Mouse (Mus musculus) cerebellum, adult 2 months (tissue): ENCODE results near the gene Vwa8. TPM values are rescaled to one million over a fixed set of nuclear protein-coding genes. Genes with fewer than 3 reads are reported as not detected.

Experiments used
- DNase-seq, 2 experiments: peaks; one replicate each; pipeline ENCODE4 v3.0.0; 2021
- H3K27ac ChIP-seq: fragments of 200-500 bp; 2 replicates; pipeline ENCODE4 v1.5.1; 2012; ENCODE audit warnings: low read length, control low read depth, inconsistent platforms; ENCODE audit not compliant: insufficient read depth
- H3K27me3 ChIP-seq: fragments of 200-500 bp; 2 replicates; pipeline ENCODE4 v1.6.1; 2012; ENCODE audit warnings: inconsistent platforms, mild to moderate bottlenecking, low read length, moderate library complexity; ENCODE audit not compliant: control insufficient read depth, insufficient read depth
- H3K4me1 ChIP-seq: fragments of 200-500 bp; 2 replicates; pipeline ENCODE4 v1.6.1; 2011; ENCODE audit warnings: low read length; ENCODE audit not compliant: control insufficient read depth, insufficient read depth
- H3K4me3 ChIP-seq: fragments of 200-500 bp; replicated peaks from 2 replicates; pipeline ENCODE3; 2011; ENCODE audit warnings: mild to moderate bottlenecking, low read depth, low read length, control low read depth; ENCODE audit not compliant: insufficient read depth
- CTCF ChIP-seq: fragments of 200-500 bp; IDR thresholded peaks from 2 replicates; pipeline ENCODE4 v1.5.1; 2011; ENCODE audit warnings: low read depth, mild to moderate bottlenecking, control low read depth, low read length, moderate library complexity, borderline replicate concordance; ENCODE audit not compliant: insufficient read depth
- POLR2A ChIP-seq: fragments of 200-500 bp; IDR thresholded peaks from 2 replicates; pipeline ENCODE4 v1.6.1; 2011; ENCODE audit warnings: low read length, control low read depth, borderline replicate concordance; ENCODE audit not compliant: insufficient read depth
- WGBS: fragments of 180-500 bp; shearing (Covaris S2); methylation state at CpG from one replicate; pipeline ENCODE4 v1.1.7; 2018; 5-methylcytosine and 5-hydroxymethylcytosine counted together
- polyA plus RNA-seq: library from polyadenylated mRNA; depleted of rRNA; stranded (reverse); fragments of >200 nt; gene quantifications from 2 replicates; pipeline ENCODE4 v1.2.3, GENCODE M21; 2012

Vwa8 gene
- polyA plus RNA-seq, 1 experiment, result 46.7 TPM

DNA sequence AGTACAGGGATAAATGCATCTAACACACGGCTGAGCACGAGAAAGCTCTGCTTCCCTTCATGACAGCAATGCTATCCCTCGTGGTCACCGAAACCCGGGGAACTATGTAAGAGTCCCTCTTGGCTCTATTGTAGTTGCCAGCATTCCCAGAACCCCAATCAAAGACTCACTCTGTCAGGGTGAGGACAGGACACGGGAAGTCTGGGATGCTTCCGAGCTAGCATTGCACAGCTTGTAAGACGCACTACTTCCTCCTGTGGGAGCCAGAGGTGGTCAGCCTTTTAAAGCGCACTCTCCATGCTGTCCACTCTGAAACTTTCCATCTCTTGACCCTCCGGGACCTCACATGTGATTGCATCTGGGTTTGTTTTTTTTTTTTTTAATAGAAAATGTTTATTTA lies 335.2 kb downstream of the Vwa8 start:
- no peak for TF ChIP-seq CTCF
- no peak for TF ChIP-seq POLR2A
- Histone ChIP-seq H3K27ac (no peak overlapping the region), H3K4me1 (peaks cover 9% of the 10 kb centered on the region), H3K4me3 (no peak overlapping the region), H3K27me3 (no peaks in the 10 kb centered on the region)
- DNase-seq, result no peak
- 80% methylated on average over 10 of the region's 10 CpGs for WGBS

DNA sequence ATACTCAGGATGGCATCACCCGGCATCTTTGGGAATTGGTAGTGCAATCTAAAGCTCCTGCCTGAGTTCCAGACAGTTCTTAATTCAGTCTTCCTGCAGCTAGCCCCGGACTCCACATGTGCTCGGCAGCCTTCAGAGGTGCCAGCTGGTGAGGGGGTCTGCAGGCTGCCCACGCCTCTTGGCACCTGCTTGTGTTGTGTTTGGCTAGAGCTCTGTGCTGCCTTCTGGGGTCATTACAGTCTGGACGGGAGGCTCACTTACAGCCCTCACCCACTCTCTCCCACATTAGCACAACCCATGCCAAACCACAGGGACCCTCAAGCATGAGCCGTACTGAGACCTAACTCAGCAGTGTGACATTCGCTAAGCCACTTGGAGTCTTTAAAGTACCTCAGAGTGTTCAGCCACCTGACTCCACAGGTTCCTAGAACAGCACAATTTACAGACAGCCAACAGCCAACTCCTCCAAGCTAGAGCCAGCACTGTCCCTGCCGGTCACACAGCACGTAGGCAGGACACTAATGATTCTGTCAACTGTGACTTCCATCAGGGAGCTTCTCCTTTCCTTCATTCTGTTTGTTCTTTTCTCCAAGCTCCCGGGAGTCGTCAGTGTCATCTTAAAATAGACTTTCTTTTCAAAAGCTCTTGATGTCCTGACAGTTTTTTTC lies 336.3 kb downstream of the Vwa8 start:
- no peak for TF ChIP-seq POLR2A
- peak; percentile 29; the same call in 1 of the 2 replicates for TF ChIP-seq CTCF
- Histone ChIP-seq H3K4me3 (no peak overlapping the region), H3K27me3 (no peaks in the 10 kb centered on the region), H3K4me1 (peaks cover 9% of the 10 kb centered on the region), H3K27ac (no peak overlapping the region)
- no peak for DNase-seq
- 37% methylated on average over 11 of the region's 11 CpGs for WGBS

DNA sequence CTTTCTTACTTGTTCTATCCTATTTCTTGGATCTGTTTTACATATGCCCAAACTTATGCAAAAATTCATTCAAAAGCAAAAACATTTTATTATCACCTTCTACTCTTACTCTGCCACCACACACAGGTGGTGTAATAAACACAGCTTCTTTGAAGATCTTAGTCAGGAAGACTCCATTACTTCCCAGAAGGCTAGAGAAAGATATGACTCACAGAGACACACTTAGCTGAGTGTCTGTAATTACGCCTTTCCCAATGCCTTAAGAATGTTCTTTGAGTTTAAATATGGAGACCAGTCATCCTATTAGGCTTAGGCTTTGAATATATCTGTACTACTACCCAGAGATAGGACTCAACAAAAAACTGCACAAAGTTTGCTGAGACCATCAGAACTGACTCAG lies 338.1 kb downstream of the Vwa8 start:
- H3K4me1 ChIP-seq, result peaks cover 9% of the 10 kb centered on the region
- H3K27me3 ChIP-seq, result no peaks in the 10 kb centered on the region
- H3K4me3 ChIP-seq, result no peak overlapping the region
- no peak overlapping the region for H3K27ac ChIP-seq
- DNase-seq, result no peak
- 98% methylated on average over 1 of the region's 1 CpGs for WGBS
- no peak for TF ChIP-seq CTCF
- TF ChIP-seq POLR2A, result no peak

DNA sequence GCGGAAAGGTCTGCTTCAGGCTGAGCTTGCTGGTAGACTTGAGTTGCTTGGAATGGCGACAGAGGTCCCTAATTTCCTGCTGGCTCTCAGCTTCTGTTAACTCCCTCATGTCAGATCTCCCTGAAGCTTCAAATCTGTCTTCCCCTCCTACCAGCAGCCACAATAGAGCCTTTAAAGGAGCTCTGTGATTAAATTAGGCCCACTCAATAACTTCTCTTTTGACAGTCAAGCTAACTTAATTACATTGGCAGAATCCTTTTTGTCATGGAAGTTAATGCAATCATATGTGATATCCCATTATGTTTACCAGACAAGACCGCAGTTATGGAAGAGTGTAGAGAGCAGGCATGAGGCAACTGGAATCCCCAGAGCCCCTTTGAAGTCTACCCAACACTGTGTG lies 347.9 kb downstream of the Vwa8 start:
- H3K4me3 ChIP-seq, result no peak overlapping the region
- 51% methylated on average over 3 of the region's 3 CpGs for WGBS
- peaks cover 8% of the 10 kb centered on the region; the same call in 1 of the 2 replicates for H3K4me1 ChIP-seq
- TF ChIP-seq POLR2A, result no peak
- no peak for TF ChIP-seq CTCF
- H3K27me3 ChIP-seq, result no peaks in the 10 kb centered on the region
- H3K27ac ChIP-seq, result no peak overlapping the region
- no peak for DNase-seq

DNA sequence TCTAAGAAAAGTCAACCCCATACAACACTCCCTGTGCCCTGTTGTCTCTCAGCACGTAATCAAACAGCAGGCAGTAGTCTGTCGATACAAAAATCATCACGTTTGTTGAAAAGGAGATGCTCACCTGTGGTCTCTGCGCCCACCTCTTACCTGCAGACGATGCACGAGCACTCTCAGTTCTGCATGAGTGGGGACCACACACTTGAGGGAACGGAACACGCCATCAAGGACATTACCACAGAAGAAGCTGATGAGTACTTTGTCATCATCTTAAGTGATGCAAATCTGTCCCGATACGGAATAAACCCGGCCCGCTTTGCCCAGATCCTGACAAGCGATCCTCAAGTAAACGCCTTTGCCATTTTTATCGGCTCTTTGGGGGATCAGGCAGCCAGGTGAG lies 349.2 kb downstream of the Vwa8 start:
- DNase-seq, result no peak
- 95% methylated on average over 15 of the region's 15 CpGs for WGBS
- Histone ChIP-seq H3K4me1 (peaks cover 8% of the 10 kb centered on the region; the same call in 1 of the 2 replicates), H3K27ac (no peak overlapping the region), H3K27me3 (no peaks in the 10 kb centered on the region), H3K4me3 (no peak overlapping the region)
- TF ChIP-seq CTCF, result no peak

DNA sequence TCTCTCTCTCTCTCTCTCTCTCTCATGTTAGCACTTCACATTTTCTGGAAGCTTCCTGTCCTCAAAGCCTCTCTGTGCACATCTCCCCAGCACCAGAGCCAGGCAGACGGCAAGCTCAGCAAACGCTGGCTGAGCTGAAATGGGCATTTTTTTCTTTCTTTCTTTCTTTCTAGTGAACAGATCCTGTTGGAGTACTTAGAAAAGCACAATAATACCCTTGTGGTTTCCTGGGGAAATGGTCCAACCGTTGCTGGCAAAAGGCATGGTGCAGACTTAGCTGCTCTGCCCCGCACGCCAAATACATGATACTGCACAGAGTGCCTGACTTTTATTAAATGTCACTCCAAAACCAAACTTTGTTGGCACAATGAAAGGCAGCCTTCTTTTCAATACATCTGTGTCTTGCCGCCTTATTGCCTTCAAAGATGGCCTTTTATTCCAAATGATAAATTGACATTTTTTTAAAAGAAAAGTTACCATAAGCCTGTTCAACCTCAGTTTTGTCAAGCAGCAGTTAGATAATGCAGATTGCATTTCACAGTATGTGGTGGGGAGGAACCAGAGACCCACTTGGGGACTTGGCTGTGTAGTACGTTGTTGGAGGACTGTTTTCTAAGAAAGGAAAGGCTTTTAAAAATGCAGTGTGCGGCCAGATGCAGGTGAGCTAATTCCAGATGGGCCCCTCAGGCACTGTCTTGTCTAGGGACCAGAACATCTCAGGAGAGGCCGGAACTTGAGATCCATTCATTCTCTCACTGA lies 351.5 kb downstream of the Vwa8 start:
- DNase-seq, result peak in 1 of 2 experiments; percentile 31
- Histone ChIP-seq H3K4me3 (no peak overlapping the region), H3K27me3 (no peaks in the 10 kb centered on the region), H3K4me1 (peaks cover 8% of the 10 kb centered on the region; the same call in 1 of the 2 replicates), H3K27ac (0 out of 2 replicates have a peak overlapping the region, but pooled peaks have one; percentile 23)
- TF ChIP-seq CTCF, result no peak
- TF ChIP-seq POLR2A, result no peak
- WGBS, result 55% methylated on average over 9 of the region's 9 CpGs

DNA sequence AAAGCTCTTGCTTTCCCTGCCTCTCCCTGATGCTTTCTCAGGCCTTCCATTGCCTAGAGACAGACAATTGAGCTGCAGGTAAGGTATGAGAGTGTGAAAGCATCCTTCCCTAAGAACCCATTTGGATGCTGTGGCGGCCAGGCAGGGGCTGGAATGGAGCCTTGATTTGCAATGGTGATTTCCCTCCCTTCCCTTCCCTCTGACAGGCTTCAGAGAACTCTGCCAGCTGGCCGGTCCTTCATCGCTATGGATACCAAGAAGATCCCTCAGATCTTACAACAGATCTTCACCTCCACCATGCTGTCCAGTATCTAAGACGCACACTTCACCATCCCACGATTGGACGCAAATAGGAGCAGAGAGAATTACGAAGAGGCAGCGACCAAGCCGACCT lies 352.0 kb downstream of the Vwa8 start:
- Histone ChIP-seq H3K4me3 (no peak overlapping the region), H3K27ac (no peak overlapping the region), H3K27me3 (no peaks in the 10 kb centered on the region), H3K4me1 (peaks cover 8% of the 10 kb centered on the region; the same call in 1 of the 2 replicates)
- 63% methylated on average over 9 of the region's 9 CpGs for WGBS
- TF ChIP-seq CTCF (no peak), POLR2A (no peak)
- peak in 1 of 2 experiments; percentile 35 for DNase-seq
